Mouse (Mus musculus) MEL (cell line): ENCODE measurements around the gene Ccl9. TPM values are rescaled to one million over a fixed set of nuclear protein-coding genes. Genes with fewer than 3 reads are reported as not detected.
A peak's percentile ranks its signal among the peaks of the same experiment; 100 is the strongest.

Experiments
- DNase-seq: peaks from one replicate; pipeline ENCODE4 v3.0.0; 2011; ENCODE audit warnings: low read depth, low spot score
- H3K27ac ChIP-seq: 2 replicates; pipeline ENCODE4 v1.5.1; 2012; ENCODE audit warnings: low read depth, mild to moderate bottlenecking, control low read depth, low read length, moderate library complexity; ENCODE audit not compliant: control insufficient read depth
- H3K27me3 ChIP-seq, 2 experiments: fragments of 150-350 bp in 1 of 2; sonication (generic) in 1 of 2; 2 replicates each; pipeline ENCODE4 v1.6.1; 2012; ENCODE audit warnings: low read length in 2 of 2, mild to moderate bottlenecking in 2 of 2, improper control_type of control experiment in 1 of 2, moderate library complexity in 1 of 2; ENCODE audit not compliant: insufficient read depth in 2 of 2, control insufficient read depth in 1 of 2
- H3K36me3 ChIP-seq, 2 experiments: 2 replicates each; pipeline ENCODE4 v1.6.1; 2012 to 2014; ENCODE audit warnings: low read length in 2 of 2, improper control_type of control experiment in 1 of 2, inconsistent platforms in 1 of 2, mild to moderate bottlenecking in 1 of 2; ENCODE audit not compliant: insufficient read depth in 2 of 2, control insufficient read depth in 1 of 2
- H3K4me1 ChIP-seq, 2 experiments: fragments of 150-350 bp in 1 of 2; sonication (generic) in 1 of 2; 2 replicates each; pipeline ENCODE4 v1.6.1; 2012; ENCODE audit warnings: low read length in 2 of 2, improper control_type of control experiment in 1 of 2, mild to moderate bottlenecking in 1 of 2; ENCODE audit not compliant: insufficient read depth in 2 of 2, control insufficient read depth in 1 of 2
- H3K4me3 ChIP-seq, 2 experiments: fragments of 150-350 bp in 1 of 2; sonication (generic) in 1 of 2; 2 replicates each; pipeline ENCODE4 v1.5.1; 2012; ENCODE audit warnings: low read depth in 2 of 2, low read length in 2 of 2, mild to moderate bottlenecking in 2 of 2, moderate library complexity in 2 of 2, control low read depth in 1 of 2, improper control_type of control experiment in 1 of 2; ENCODE audit not compliant: control insufficient read depth in 1 of 2, insufficient read depth in 1 of 2
- H3K79me2 ChIP-seq: 2 replicates; pipeline ENCODE4 v1.6.1; 2012; ENCODE audit warnings: mild to moderate bottlenecking, low read length, moderate library complexity; ENCODE audit not compliant: control insufficient read depth, poor library complexity, insufficient read depth
- H3K9ac ChIP-seq: 2 replicates; pipeline ENCODE4 v1.6.1; 2012; ENCODE audit warnings: low read depth, mild to moderate bottlenecking, control low read depth, low read length, moderate library complexity; ENCODE audit not compliant: control insufficient read depth, poor library complexity, severe bottlenecking
- H3K9me3 ChIP-seq: fragments of 150-350 bp; sonication (generic); replicated peaks from 2 replicates; pipeline ENCODE4 v1.6.1; 2012; ENCODE audit warnings: mild to moderate bottlenecking, low read length, improper control_type of control experiment, moderate library complexity; ENCODE audit not compliant: insufficient read depth
- CHD1 ChIP-seq: IDR thresholded peaks from 2 replicates; pipeline ENCODE4 v1.6.1; 2012; ENCODE audit warnings: low read depth, mild to moderate bottlenecking, inconsistent platforms, low read length, improper control_type of control experiment
- CHD2 ChIP-seq: IDR thresholded peaks from 2 replicates; pipeline ENCODE4 v1.6.1; 2011; ENCODE audit warnings: low read length, improper control_type of control experiment
- ELF1 ChIP-seq: IDR thresholded peaks from 2 replicates; pipeline ENCODE4 v1.6.1; 2014; ENCODE audit warnings: low read depth, mild to moderate bottlenecking, inconsistent platforms, low read length, improper control_type of control experiment, moderate library complexity
- EP300 ChIP-seq, 2 experiments: IDR thresholded peaks; 2 replicates each; pipeline ENCODE4 v1.6.1; 2011; ENCODE audit warnings: improper control_type of control experiment in 2 of 2, low read length in 2 of 2, low read depth in 1 of 2, mild to moderate bottlenecking in 1 of 2
- GABPA ChIP-seq: IDR thresholded peaks from 2 replicates; pipeline ENCODE4 v1.6.1; 2012; ENCODE audit warnings: low read depth, mild to moderate bottlenecking, inconsistent platforms, low read length, improper control_type of control experiment, moderate library complexity
- GATA1 ChIP-seq: IDR thresholded peaks from 2 replicates; pipeline ENCODE4 v1.6.1; 2011; ENCODE audit warnings: low read depth, low read length, improper control_type of control experiment
- HCFC1 ChIP-seq: IDR thresholded peaks from 2 replicates; pipeline ENCODE4 v1.6.1; 2012; ENCODE audit warnings: low read depth, mild to moderate bottlenecking, inconsistent platforms, low read length, improper control_type of control experiment, moderate library complexity
- JUND ChIP-seq: IDR thresholded peaks from 2 replicates; pipeline ENCODE4 v1.6.1; 2011; ENCODE audit warnings: low read depth, mild to moderate bottlenecking, improper control_type of control experiment, low read length
- KAT2A ChIP-seq: conservative IDR thresholded peaks from 2 replicates; pipeline ENCODE4 v1.6.1; 2012; ENCODE audit warnings: low read depth, low read length, improper control_type of control experiment, inconsistent platforms
- MAFK ChIP-seq: IDR thresholded peaks from 2 replicates; pipeline ENCODE4 v1.6.1; 2011; ENCODE audit warnings: low read depth, mild to moderate bottlenecking, low read length, improper control_type of control experiment, borderline replicate concordance
- MAX ChIP-seq: IDR thresholded peaks from 2 replicates; pipeline ENCODE4 v1.6.1; 2011; ENCODE audit warnings: low read length, improper control_type of control experiment
- MAZ ChIP-seq: IDR thresholded peaks from 2 replicates; pipeline ENCODE4 v1.6.1; 2012; ENCODE audit warnings: low read depth, mild to moderate bottlenecking, inconsistent platforms, low read length, improper control_type of control experiment
- MYB ChIP-seq: IDR thresholded peaks from 2 replicates; pipeline ENCODE4 v1.6.1; 2011; ENCODE audit warnings: mild to moderate bottlenecking, low read depth, low read length, improper control_type of control experiment
- MYC ChIP-seq: IDR thresholded peaks from 2 replicates; pipeline ENCODE4 v1.6.1; 2011; ENCODE audit warnings: low read depth, mild to moderate bottlenecking, low read length, improper control_type of control experiment, moderate library complexity
- NELFE ChIP-seq: IDR thresholded peaks from 2 replicates; pipeline ENCODE4 v1.6.1; 2011; ENCODE audit warnings: low read depth, low read length, improper control_type of control experiment
- POLR2A ChIP-seq, 2 experiments: IDR thresholded peaks; 2 replicates each; pipeline ENCODE4 v1.6.1; 2011 to 2012; ENCODE audit warnings: low read length in 2 of 2, mild to moderate bottlenecking in 2 of 2, control low read depth in 1 of 2, improper control_type of control experiment in 1 of 2, low read depth in 1 of 2, moderate library complexity in 1 of 2; ENCODE audit not compliant: control insufficient read depth in 1 of 2, insufficient read depth in 1 of 2, poor library complexity in 1 of 2
- RAD21 ChIP-seq: IDR thresholded peaks from 2 replicates; pipeline ENCODE4 v1.6.1; 2011; ENCODE audit warnings: mild to moderate bottlenecking, low read depth, low read length, improper control_type of control experiment
- RCOR1 ChIP-seq: IDR thresholded peaks from 2 replicates; pipeline ENCODE4 v1.6.1; 2012; ENCODE audit warnings: low read depth, mild to moderate bottlenecking, inconsistent platforms, low read length, improper control_type of control experiment
- SIN3A ChIP-seq: IDR thresholded peaks from 2 replicates; pipeline ENCODE4 v1.6.1; 2012; ENCODE audit warnings: low read length, improper control_type of control experiment, inconsistent platforms
- TBP ChIP-seq: IDR thresholded peaks from 2 replicates; pipeline ENCODE4 v1.8.0; 2011; ENCODE audit warnings: low read depth, low read length, improper control_type of control experiment
- TCF12 ChIP-seq: IDR thresholded peaks from 2 replicates; pipeline ENCODE4 v1.6.1; 2014; ENCODE audit warnings: low read depth, mild to moderate bottlenecking, inconsistent platforms, low read length, improper control_type of control experiment, moderate library complexity
- UBTF ChIP-seq: IDR thresholded peaks from 2 replicates; pipeline ENCODE4 v1.6.1; 2012; ENCODE audit warnings: low read depth, mild to moderate bottlenecking, inconsistent platforms, low read length, improper control_type of control experiment, moderate library complexity, borderline replicate concordance; ENCODE audit not compliant: insufficient read depth
- ZKSCAN1 ChIP-seq: IDR thresholded peaks from 2 replicates; pipeline ENCODE4 v1.6.1; 2012; ENCODE audit warnings: low read depth, mild to moderate bottlenecking, inconsistent platforms, low read length, improper control_type of control experiment, moderate library complexity
- ZMIZ1 ChIP-seq: IDR thresholded peaks from 2 replicates; pipeline ENCODE4 v1.6.1; 2012; ENCODE audit warnings: low read depth, mild to moderate bottlenecking, inconsistent platforms, low read length, improper control_type of control experiment, moderate library complexity
- ZNF384 ChIP-seq: IDR thresholded peaks from 2 replicates; pipeline ENCODE4 v1.6.1; 2012; ENCODE audit warnings: low read depth, mild to moderate bottlenecking, inconsistent platforms, low read length, improper control_type of control experiment
- polyA plus RNA-seq, 2 experiments: library from polyadenylated mRNA; stranded (reverse) in 1 of 2; unstranded in 1 of 2; fragments of >175 nt in 1 of 2; fragments of >200 nt in 1 of 2; gene quantifications; 2 replicates each; pipeline versions ENCODE4 v1.2.1 to v1.2.4; 2012; ENCODE audit warnings: low replicate concordance in 2 of 2, low read depth in 1 of 2; ENCODE audit not compliant: insufficient read length in 2 of 2, insufficient read depth in 1 of 2, missing spikeins in 1 of 2
- total RNA-seq: library from RNA; depleted of rRNA; stranded (reverse); fragments of 300-350 nt; gene quantifications from 2 replicates; pipeline ENCODE4 v1.2.3, GENCODE M21; 2012; rRNA removed

Ccl9 gene
- total RNA-seq (0.33 and 0.62 TPM in 2 replicates), polyA plus RNA-seq (1 to 10 TPM in 1 of 2 experiments, not detected in 1; 1.7 TPM)

GRCm38 (mm10) chr11:83578186-83578760, at the start of gene Ccl9:
TSS of gene Ccl9 (minus strand) at chr11:83578636.
- Histone ChIP-seq H3K27ac (peak within 1 kb of the TSS; percentile 61; the same call in 1 of the 2 replicates), H3K9me3 (no peaks in the 10 kb centered on the region), H3K4me3 (no peak within 1 kb of the TSS), H3K9ac (no peak within 1 kb of the TSS), H3K27me3 (no peaks in the 10 kb centered on the region; a peak in 1 of 4 replicates), H3K4me1 (peaks cover 23 to 38% of the 10 kb centered on the region in 2 experiments), H3K36me3 (peaks cover 0 to 60% of the 10 kb centered on the region in 2 experiments; a peak in 2 of 4 replicates), H3K79me2 (no peaks in the 10 kb centered on the region)
- peak; percentile 35 for DNase-seq
- no peak for TF ChIP-seq HCFC1
- TF ChIP-seq ZMIZ1, result no peak
- no peak for TF ChIP-seq MYC
- no peak for TF ChIP-seq EP300 (IDR thresholded peaks at IDR 0.05; ENCODE audit: low read depth in 1 of 2, low read length in 2 of 2)
- TF ChIP-seq MAFK, result no peak
- no peak for TF ChIP-seq ELF1
- no peak for TF ChIP-seq CHD2
- TF ChIP-seq UBTF, result no peak
- TF ChIP-seq JUND, result no peak
- TF ChIP-seq RAD21, result no peak
- TF ChIP-seq SIN3A, result no peak
- TF ChIP-seq KAT2A, result no peak
- no peak for TF ChIP-seq ZNF384
- no peak for TF ChIP-seq NELFE

GRCm38 (mm10) chr11:83623586-83623985, 45.1 kb upstream of the Ccl9 start:
- DNase-seq, result no peak
- H3K9ac ChIP-seq, result no peak overlapping the region
- no peaks in the 10 kb centered on the region for H3K36me3 ChIP-seq
- no peak overlapping the region for H3K4me3 ChIP-seq
- no peaks in the 10 kb centered on the region for H3K9me3 ChIP-seq
- H3K4me1 ChIP-seq, result no peaks in the 10 kb centered on the region
- H3K27me3 ChIP-seq, result peaks cover 21 to 23% of the 10 kb centered on the region in 2 experiments
- no peak overlapping the region for H3K27ac ChIP-seq
- no peaks in the 10 kb centered on the region for H3K79me2 ChIP-seq
- TF ChIP-seq MYC (no peak), TCF12 (no peak), NELFE (no peak), HCFC1 (no peak), MYB (no peak), POLR2A (IDR thresholded peaks at IDR 0.05; ENCODE audit: control insufficient read depth in 1 of 2, insufficient read depth in 1 of 2, low read depth in 1 of 2, low read length in 2 of 2, poor library complexity in 1 of 2) (no peak), RCOR1 (no peak), MAFK (no peak), KAT2A (no peak), UBTF (no peak), MAZ (no peak), GATA1 (no peak), ZKSCAN1 (no peak), CHD1 (no peak), TBP (no peak), GABPA (no peak), MAX (no peak)
